Mouse (Mus musculus) olfactory bulb, adult 2 months (tissue): ENCODE data around the gene Lsg1.

ENCODE experiments used
- CTCF ChIP-seq: fragments of 200-500 bp; IDR thresholded peaks from 2 replicates; pipeline ENCODE4 v1.5.1; 2012; ENCODE audit warnings: low read depth, mild to moderate bottlenecking, low read length, moderate library complexity; ENCODE audit not compliant: insufficient read depth
- POLR2A ChIP-seq: fragments of 200-500 bp; IDR thresholded peaks from 2 replicates; pipeline ENCODE4 v1.6.1; 2012; ENCODE audit warnings: mild to moderate bottlenecking, low read depth, low read length, moderate library complexity; ENCODE audit not compliant: insufficient read depth

DNA sequence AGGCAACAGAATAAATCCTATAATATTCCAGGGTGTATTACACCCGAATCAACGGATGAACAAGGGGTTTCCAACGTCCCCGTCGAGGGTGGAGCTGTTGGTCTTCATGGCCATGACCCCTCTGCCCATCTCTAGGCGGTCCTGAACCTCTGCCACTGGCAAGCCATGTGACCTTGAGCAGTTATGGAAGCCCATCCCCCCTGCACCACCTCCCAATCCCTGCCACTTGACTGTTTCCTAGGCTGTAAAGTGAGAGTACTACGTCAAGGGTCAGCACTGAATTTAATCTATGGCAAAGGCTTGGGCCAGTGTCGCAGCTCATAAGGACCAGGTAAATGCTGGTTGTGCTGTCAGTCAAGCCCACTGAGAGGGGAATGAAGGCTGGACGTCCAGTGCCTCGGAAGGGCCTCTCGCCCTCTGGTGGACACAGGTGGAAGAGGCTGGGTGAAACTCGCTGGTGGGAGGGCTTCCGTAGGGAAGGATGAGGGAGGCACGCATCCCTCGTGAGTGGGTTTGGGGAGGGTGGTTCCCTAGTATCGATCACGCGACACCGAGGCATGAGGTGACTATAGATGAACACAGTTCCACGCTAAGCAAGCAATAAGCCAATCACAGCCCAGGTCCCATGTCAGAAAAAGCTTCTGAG is 55.5 kb downstream of the Lsg1 start:
- TF ChIP-seq POLR2A: no peak
- peak; percentile 80; the same call in 1 of the 2 replicates for TF ChIP-seq CTCF
